Mouse (Mus musculus) kidney, embryonic 15.5 days (tissue): Measurements from ENCODE around the gene Nepro. TPM values are rescaled to one million over a fixed set of nuclear protein-coding genes. Genes with fewer than 3 reads are reported as not detected.

Experiments
- ATAC-seq: fragments of 200-750 bp; cut with Nextera tagmentation; replicated peaks from 2 replicates; pipeline ENCODE4 v1.8.0; 2017; ENCODE audit warnings: moderate TSS enrichment; ENCODE audit not compliant: low FRiP score
- H3K27ac ChIP-seq: fragments of 300-500 bp; sonication (generic); 2 replicates; pipeline ENCODE4 v1.5.1; 2015; ENCODE audit warnings: mild to moderate bottlenecking, inconsistent platforms
- H3K27me3 ChIP-seq: fragments of 300-500 bp; sonication (generic); 2 replicates; pipeline ENCODE4 v1.6.1; 2015; ENCODE audit warnings: inconsistent platforms
- H3K36me3 ChIP-seq: fragments of 300-500 bp; sonication (generic); 2 replicates; pipeline ENCODE4 v1.6.1; 2015; ENCODE audit warnings: inconsistent platforms
- H3K4me1 ChIP-seq: fragments of 300-500 bp; sonication (generic); 2 replicates; pipeline ENCODE4 v1.6.1; 2015; ENCODE audit warnings: inconsistent platforms
- H3K4me2 ChIP-seq: fragments of 300-500 bp; sonication (generic); 2 replicates; pipeline ENCODE4 v1.6.1; 2015; ENCODE audit warnings: moderate library complexity, mild to moderate bottlenecking, inconsistent platforms
- H3K4me3 ChIP-seq: fragments of 300-500 bp; sonication (generic); replicated peaks from 2 replicates; pipeline ENCODE4 v1.5.1; 2015; ENCODE audit warnings: mild to moderate bottlenecking, inconsistent platforms
- H3K9ac ChIP-seq: fragments of 300-500 bp; sonication (generic); 2 replicates; pipeline ENCODE4 v1.6.1; 2015; ENCODE audit warnings: mild to moderate bottlenecking, inconsistent platforms
- H3K9me3 ChIP-seq: fragments of 300-500 bp; sonication (generic); replicated peaks from 2 replicates; pipeline ENCODE4 v1.6.1; 2016; ENCODE audit warnings: inconsistent platforms
- WGBS: fragments of 180-500 bp; shearing (Covaris S2); methylation state at CpG from one replicate; pipeline ENCODE4 v1.1.7; 2015; ENCODE audit warnings: mixed read lengths; 5-methylcytosine and 5-hydroxymethylcytosine counted together
- polyA plus RNA-seq: library from polyadenylated mRNA; unstranded; fragments of >200 nt; fragmentation: Nextera tagmentation; extraction: Ambion mirVana; gene quantifications from 2 replicates; pipeline ENCODE4 v1.2.1, GENCODE M21; 2015

The Nepro gene
- polyA plus RNA-seq, 1 experiment from 2014 or later, result 11.3 TPM

DNA sequence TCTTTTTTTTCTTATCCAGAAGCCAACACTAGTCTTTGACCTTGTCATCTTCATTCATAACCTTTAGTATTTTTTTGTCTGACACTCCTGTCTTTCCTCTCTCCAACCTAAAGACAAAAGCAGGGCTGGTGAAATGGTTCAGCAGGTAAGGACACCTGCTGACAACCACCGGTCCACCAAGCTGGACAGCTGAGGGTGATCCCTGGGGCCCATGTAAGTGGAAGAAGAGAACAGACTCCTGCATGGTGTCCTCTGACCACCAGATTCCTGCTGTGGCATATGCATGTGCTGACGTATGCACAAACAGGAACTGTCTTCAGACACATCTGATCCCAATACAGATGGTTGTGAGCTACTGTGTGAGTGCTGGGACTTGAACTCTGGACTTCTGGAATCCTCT, 33.0 kb upstream of the Nepro start:
- Histone ChIP-seq H3K9me3 (no peaks in the 10 kb centered on the region), H3K4me1 (peaks cover 38% of the 10 kb centered on the region), H3K4me3 (no peak overlapping the region), H3K9ac (no peak overlapping the region), H3K4me2 (no peak overlapping the region), H3K36me3 (no peaks in the 10 kb centered on the region), H3K27ac (0 out of 2 replicates have a peak overlapping the region, but pooled peaks have one; percentile 72), H3K27me3 (no peaks in the 10 kb centered on the region)
- WGBS, result 73% methylated on average over 2 of the region's 2 CpGs
- no peak for ATAC-seq

DNA sequence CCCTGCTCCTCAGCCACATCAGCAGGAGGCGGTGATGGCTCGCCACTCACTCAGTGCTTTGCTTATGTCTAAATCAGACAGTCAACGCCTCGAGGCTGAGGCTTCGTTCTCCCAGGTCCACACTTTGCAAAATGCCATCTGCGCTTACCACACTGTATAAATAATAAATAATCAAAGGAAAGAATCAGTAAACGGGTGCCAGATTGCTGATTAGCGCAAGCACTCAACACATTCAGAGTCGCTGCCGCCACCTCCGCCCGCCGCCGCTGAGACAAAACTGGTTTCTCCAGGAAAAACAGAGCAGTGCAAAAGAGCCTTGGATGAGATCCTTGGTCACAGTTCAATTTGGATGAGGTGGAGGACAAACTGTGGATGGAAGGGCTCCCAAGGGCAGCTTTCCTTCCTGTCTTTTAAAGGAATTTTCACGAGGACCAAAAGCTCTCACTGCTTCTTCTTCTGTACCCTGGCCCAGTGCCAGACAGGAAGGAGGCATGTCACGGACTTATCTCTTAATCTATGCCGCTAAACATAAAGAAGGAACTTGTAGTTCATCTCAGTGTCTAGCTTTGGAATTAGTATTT, 32.5 kb upstream of the Nepro start:
- Histone ChIP-seq H3K4me2 (peak overlapping the region; percentile 27; the same call in 1 of the 2 replicates), H3K9me3 (no peaks in the 10 kb centered on the region), H3K36me3 (no peaks in the 10 kb centered on the region), H3K9ac (no peak overlapping the region), H3K27me3 (no peaks in the 10 kb centered on the region), H3K27ac (peak overlapping the region; percentile 72), H3K4me3 (no peak overlapping the region), H3K4me1 (peaks cover 42% of the 10 kb centered on the region)
- 62% methylated on average over 17 of the region's 17 CpGs for WGBS
- no peak for ATAC-seq

DNA sequence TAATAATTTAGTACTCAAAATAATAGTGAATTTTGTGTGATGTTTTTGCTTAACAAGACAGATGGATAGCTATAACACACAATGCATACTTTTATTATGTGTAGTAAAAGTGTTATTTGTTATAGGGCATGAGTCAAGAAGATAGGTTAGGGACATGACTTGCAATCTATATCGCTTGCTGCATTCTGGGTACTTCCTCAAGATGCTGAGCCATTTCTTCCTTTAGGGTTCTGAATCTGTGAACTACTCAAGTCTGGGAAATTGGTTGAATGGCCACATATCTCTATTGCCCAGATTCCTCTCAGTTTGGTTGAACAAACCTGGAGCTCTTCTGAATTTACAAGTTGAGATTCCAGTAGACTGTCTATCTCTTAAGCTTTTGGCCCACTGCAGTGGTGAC, 31.6 kb upstream of the Nepro start:
- whole genome bisulfite sequencing, result 100% methylated on average over 1 of the region's 1 CpGs
- Histone ChIP-seq H3K9ac (no peak overlapping the region), H3K4me1 (peaks cover 33% of the 10 kb centered on the region)

DNA sequence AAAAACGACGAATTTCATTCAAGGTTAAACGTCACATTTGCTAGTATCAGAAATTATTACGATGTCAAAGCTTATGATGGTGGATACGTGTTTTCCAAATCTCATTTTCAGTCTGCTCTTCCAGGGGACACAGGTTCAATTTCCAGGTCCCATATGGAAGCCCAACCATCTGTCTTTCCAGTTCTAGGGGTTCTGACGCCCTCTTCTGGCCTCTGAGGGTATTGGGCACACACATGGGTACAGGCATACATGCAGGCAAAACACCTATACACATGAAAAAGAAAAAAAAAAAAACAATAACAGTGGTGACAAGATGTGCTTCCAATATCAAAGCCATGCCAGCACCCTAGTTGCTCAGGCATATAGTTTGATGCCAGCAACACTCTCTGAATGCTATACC, 30.4 kb upstream of the Nepro start:
- 80% methylated on average over 6 of the region's 6 CpGs for WGBS
- Histone ChIP-seq H3K9me3 (no peaks in the 10 kb centered on the region), H3K4me2 (no peak overlapping the region), H3K4me1 (peaks cover 22% of the 10 kb centered on the region), H3K4me3 (no peak overlapping the region), H3K36me3 (no peaks in the 10 kb centered on the region), H3K27me3 (no peaks in the 10 kb centered on the region), H3K9ac (no peak overlapping the region), H3K27ac (no peak overlapping the region; the same call in 1 of the 2 replicates)
- no peak for ATAC-seq

More for the DNA sequence above, 31.6 kb upstream of the Nepro start:
- Histone ChIP-seq H3K9me3 (no peaks in the 10 kb centered on the region), H3K4me3 (no peak overlapping the region), H3K36me3 (no peaks in the 10 kb centered on the region), H3K4me2 (no peak overlapping the region), H3K27me3 (no peaks in the 10 kb centered on the region), H3K27ac (no peak overlapping the region)
- no peak for ATAC-seq

DNA sequence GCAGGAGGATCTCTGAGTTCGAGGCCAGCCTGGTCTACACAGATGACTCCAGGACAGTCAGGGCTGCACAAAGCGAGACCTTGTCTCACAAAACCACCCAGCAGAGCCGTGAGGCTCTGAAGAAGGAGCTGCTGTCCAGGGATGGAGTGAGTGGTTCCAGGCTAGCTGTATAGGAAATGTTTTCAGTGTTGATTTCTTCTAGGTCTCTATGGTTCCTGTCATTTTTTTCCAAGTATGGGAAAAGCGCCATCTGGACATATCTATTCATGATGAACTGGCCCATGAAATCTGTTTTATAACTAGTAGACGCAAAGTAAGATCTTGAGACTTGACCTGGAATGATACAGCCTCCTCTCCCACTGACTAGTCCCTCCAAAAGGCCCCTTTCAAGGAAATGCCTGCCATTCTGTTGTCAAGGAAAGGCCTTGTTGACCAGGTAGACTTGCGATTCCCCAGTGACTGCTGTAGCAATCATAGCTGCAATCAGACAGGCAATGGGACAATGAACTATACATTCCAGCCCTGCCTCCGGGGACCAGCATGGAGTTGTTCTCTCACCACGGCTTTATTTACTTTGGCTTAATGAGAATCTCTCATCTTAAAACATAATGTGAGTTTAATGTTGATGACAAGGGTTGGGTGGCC, 28.8 kb upstream of the Nepro start:
- H3K4me1 ChIP-seq, result peaks cover 18% of the 10 kb centered on the region
- H3K4me3 ChIP-seq, result no peak overlapping the region
- peak overlapping the region; percentile 83 for H3K27ac ChIP-seq
- ATAC-seq, result peak; percentile 57
- WGBS, result 58% methylated on average over 8 of the region's 8 CpGs
- H3K4me2 ChIP-seq, result no peak overlapping the region
- H3K36me3 ChIP-seq, result no peaks in the 10 kb centered on the region
- no peak overlapping the region for H3K9ac ChIP-seq
- H3K9me3 ChIP-seq, result no peaks in the 10 kb centered on the region
- H3K27me3 ChIP-seq, result no peaks in the 10 kb centered on the region

DNA sequence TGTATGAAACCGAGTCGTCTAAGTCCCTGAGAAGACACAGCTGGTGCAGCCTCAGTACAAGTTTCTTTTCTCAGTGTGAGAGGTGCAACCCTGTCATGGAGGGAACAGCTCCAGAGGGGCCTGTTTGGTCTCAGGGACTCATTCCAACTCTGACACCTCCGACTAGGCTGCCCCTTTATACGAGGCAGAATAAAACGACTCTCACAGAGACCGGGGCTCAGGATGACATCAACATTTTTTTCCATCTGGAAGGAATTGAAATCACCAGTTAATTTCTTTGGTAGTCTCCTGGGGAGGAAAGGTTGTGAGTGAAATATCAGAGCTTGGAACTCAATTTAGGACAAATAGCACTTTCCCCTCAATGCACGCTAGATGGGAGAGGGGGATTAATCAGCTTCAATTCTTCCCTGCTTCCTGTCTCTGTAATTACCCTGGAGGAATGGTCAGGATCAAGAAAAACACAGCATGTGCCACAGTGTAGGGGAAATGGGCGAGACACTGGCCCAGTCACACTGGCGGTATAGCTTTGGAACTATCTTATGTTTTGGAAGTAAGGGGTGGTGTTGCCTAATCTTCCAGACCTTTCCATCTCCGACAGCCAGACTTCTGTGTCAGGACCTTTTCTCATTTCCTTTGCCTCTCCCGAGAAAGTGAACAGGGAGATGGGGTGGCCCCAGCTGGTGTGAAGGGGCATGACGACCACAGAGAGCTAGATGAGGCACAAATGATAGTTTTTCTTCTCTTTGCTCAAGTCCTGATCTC, 28.1 kb upstream of the Nepro start:
- Histone ChIP-seq H3K4me2 (no peak overlapping the region), H3K9me3 (no peaks in the 10 kb centered on the region), H3K4me1 (peaks cover 18% of the 10 kb centered on the region), H3K36me3 (no peaks in the 10 kb centered on the region), H3K4me3 (no peak overlapping the region), H3K27me3 (no peaks in the 10 kb centered on the region), H3K27ac (peak overlapping the region; percentile 83), H3K9ac (no peak overlapping the region)
- WGBS, result 24% methylated on average over 12 of the region's 12 CpGs
- peak; percentile 97 for ATAC-seq

DNA sequence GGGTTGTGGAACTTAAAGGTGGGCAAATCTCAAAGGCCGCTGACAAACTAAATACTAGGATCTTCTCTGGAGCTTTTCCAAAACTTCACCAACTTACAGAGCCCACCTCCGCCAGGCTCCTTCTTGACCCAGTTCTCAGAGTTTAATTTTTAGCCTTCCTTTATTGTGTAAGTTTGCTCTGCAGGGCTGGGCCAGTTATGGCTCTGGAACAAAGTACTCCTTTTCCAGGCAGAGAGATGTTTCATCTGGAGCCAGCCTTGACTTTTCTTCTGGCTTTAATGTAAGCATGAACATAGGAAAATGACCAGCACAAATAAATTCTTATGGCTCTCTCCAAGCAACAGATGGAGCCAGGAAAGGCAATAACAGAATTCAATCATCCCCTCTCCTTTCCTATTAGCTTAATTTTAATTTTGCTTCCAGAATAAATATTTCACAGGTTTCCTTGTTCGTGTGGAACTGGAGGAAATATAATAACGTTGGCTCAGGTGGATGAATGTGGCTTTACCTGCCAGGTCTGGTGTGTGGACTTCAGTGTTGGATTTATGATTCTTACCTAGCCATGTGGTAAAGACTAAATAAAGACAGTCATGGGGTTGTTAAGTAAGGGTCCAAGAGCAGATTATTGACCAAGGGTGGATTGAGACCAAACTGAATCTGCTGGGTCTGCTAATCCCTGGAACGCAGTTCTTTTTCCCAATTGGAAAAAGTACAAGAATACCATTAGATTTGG, 26.5 kb upstream of the Nepro start:
- WGBS, result 86% methylated on average over 5 of the region's 5 CpGs
- ATAC-seq, result no peak
- no peak overlapping the region for H3K4me2 ChIP-seq
- no peak overlapping the region for H3K4me3 ChIP-seq
- no peak overlapping the region for H3K9ac ChIP-seq
- H3K9me3 ChIP-seq, result no peaks in the 10 kb centered on the region
- no peak overlapping the region for H3K27ac ChIP-seq
- no peaks in the 10 kb centered on the region for H3K36me3 ChIP-seq
- H3K4me1 ChIP-seq, result peaks cover 18% of the 10 kb centered on the region
- no peaks in the 10 kb centered on the region for H3K27me3 ChIP-seq

DNA sequence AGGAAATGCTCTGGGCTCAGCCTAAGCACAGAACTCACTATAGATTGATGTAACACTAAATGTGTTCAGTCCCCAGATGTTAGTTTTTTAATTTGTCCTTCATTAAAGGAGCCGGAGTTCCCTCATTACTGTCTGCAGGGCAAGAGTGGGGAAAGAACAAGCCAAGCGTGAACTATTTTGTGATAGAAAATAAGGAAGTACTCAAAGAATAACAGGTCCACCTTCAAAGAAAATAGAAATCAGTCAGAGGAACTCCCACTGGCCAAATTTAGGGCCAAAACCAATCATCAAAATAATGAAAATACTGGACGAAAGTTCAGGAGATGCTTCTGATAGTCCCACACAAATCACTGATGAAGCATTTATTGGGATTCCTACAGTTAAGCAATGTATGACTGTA, 22.9 kb upstream of the Nepro start:
- Histone ChIP-seq H3K4me3 (no peak overlapping the region), H3K27me3 (no peaks in the 10 kb centered on the region), H3K27ac (no peak overlapping the region), H3K9ac (no peak overlapping the region), H3K4me2 (no peak overlapping the region), H3K36me3 (no peaks in the 10 kb centered on the region), H3K9me3 (no peaks in the 10 kb centered on the region), H3K4me1 (peaks cover 21% of the 10 kb centered on the region)
- no peak for ATAC-seq
- 59% methylated on average over 3 of the region's 3 CpGs for WGBS

DNA sequence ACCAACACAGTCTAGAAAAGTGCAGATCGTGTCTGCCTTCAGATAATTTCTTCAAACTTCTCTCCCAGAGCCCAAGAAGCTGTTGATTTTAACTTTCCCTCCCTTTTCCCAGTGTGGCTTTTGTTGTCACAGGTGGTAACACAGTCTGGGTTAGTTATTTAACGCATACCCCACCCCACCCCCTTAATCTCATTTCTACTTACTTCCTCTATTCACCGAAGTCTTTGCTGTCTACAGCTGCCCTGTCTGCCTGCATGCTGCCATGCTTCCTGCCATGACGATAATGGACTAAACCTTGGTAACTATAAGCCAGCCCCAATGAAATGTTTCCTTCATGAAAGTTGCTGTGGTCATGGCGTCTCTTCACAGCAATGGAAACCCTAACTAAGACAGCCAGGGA, 21.8 kb upstream of the Nepro start:
- Histone ChIP-seq H3K4me2 (no peak overlapping the region), H3K27ac (no peak overlapping the region), H3K9me3 (no peaks in the 10 kb centered on the region), H3K36me3 (no peaks in the 10 kb centered on the region), H3K4me1 (peaks cover 17% of the 10 kb centered on the region; the same call in 1 of the 2 replicates), H3K27me3 (no peaks in the 10 kb centered on the region), H3K9ac (no peak overlapping the region), H3K4me3 (no peak overlapping the region)
- WGBS, result 66% methylated on average over 5 of the region's 5 CpGs
- ATAC-seq, result no peak

DNA sequence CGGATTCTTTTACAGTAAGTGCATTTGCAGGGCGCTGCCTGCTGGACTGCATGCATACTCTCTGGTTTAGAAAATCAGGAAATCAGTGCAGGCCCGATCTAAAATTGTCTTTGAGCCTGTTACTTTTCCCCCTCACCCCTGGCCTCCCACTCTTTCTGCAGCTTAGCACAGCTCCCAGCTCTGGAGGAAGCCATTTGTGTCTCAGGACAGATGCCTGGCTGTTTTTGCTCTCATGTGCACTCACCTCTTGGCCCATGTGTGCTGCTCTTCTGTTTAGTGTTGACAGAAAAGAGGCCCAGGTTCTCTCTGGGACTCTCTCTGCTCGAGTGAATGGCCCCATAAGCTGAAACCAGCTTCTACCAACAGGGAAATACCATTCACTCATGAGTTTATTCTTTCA, 20.6 kb upstream of the Nepro start:
- WGBS, result 32% methylated on average over 4 of the region's 4 CpGs
- Histone ChIP-seq H3K27ac (peak overlapping the region; percentile 70), H3K27me3 (no peaks in the 10 kb centered on the region), H3K4me1 (peaks cover 17% of the 10 kb centered on the region; the same call in 1 of the 2 replicates), H3K4me3 (no peak overlapping the region), H3K9ac (no peak overlapping the region), H3K36me3 (no peaks in the 10 kb centered on the region), H3K9me3 (no peaks in the 10 kb centered on the region), H3K4me2 (no peak overlapping the region)
- no peak for ATAC-seq

DNA sequence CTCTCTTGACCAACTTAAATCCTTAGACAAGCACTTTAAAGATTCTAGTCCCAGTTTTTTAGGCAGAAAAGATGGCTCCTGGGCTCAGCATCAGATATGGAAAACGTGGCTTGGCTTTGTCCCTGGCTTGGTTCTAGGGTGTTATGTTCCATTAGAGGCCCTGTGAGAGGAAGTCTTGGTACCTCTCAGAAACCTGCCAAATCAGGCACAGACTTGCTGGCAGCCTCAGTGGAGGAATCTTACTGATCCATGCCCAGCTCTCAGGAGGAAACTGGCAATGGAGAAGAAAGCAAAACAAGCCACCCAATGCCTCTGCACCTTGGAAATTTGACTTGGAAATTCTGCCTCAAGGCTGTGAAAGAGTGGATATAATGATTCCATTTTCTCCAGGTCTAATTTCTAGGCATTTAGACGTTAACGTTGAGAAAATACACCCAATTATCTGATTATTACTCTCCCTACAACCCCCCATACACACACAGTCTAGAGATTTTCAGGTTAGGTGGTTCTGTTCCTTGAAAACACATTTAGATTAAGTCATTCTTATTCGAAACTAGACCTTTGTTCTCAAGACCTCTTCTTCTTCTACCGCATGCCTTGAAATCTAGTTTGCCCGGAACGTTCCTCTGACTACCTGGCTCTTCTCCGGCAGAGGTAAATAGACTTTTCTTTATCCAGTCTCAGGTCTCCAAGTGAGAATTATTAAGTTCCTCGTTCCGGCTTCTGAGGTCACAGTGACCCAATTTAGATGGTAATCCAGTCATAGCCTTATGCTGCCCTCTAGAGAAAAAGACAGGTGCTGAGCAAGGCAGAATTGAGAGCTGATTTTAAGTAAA, 7.6 kb upstream of the Nepro start:
- Histone ChIP-seq H3K9me3 (no peaks in the 10 kb centered on the region), H3K27me3 (no peaks in the 10 kb centered on the region), H3K9ac (no peak overlapping the region), H3K4me1 (0 out of 2 replicates have a peak, but pooled peaks cover 3% of the 10 kb centered on the region), H3K4me2 (no peak overlapping the region), H3K4me3 (no peak overlapping the region), H3K27ac (no peak overlapping the region), H3K36me3 (peaks cover 11% of the 10 kb centered on the region; the same call in 1 of the 2 replicates)
- peak; percentile 60; the same call in 1 of the 2 replicates for ATAC-seq
- WGBS, result 40% methylated on average over 10 of the region's 10 CpGs
